Mouse (Mus musculus) skeletal muscle tissue, postnatal 0 days (tissue): ENCODE results near the gene Ascc1. TPM values are rescaled to one million over a fixed set of nuclear protein-coding genes. Genes with fewer than 3 reads are reported as not detected.

Experiments used
- microRNA-seq, 2 experiments: library from miRNA; unstranded; fragments of <30 nt; microRNA quantifications; one replicate each; pipeline ENCODE4; 2016
- polyA plus RNA-seq: library from polyadenylated mRNA; unstranded; fragments of >200 nt; fragmentation: Nextera tagmentation; extraction: Ambion mirVana; gene quantifications from 2 replicates; pipeline ENCODE4 v1.2.1, GENCODE M21; 2015

Gene Ascc1
- polyA plus RNA-seq = 19.5 and 20.8 TPM in 2 replicates

GRCm38 (mm10) chr10:60002673-60003212 lies at the start of gene Ascc1, which contains the start of gene Anapc16:
Gene Ascc1 (plus strand): TSS chr10:60002805.
Gene Anapc16 (minus strand): TSS chr10:60003135.

DNA sequence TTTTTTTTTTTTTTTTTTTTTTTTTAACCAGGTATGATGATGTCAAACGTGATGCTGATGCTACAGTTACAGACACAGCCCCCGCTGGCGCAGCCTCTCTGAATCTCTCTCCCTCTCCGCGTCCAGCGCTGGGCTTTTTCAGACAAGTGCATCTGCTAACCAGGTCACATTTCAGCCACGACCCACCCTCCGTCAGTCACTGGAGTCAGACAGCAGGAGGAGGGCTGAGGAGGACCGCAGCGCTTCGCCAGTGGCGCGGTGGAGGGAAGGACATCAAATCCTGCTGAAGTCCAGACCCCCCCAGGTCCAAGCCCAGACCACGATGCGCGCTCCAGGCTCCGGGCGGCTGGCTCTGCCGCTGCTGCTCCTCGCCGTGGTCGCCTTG lies 103.5 kb downstream of the Ascc1 start, which contains the start of gene Spock2:
Gene Spock2, plus strand, starts transcription at position 74 of the 385 bp plus-strand sequence.

Small RNAs within 50 kb of the gene (microRNA-seq; reads per million reads assigned to microRNA genes)
- gene Mir6906 = 0 to 0.10 reads per million in 2 experiments

Other genes starting within 250 kb of the Ascc1 start
- 19.7 and 21.1 TPM in 2 replicates for gene Dnajb12, start 123.2 kb upstream of the Ascc1 start, polyA plus RNA-seq
- 12.6 and 20.9 TPM in 2 replicates for gene Ddit4, start 51.0 kb upstream of the Ascc1 start, polyA plus RNA-seq
- 74.5 and 76.9 TPM in 2 replicates for gene Anapc16, start 330 bp downstream of the Ascc1 start, polyA plus RNA-seq
- gene Spock2, start 103.4 kb downstream of the Ascc1 start, polyA plus RNA-seq = 2.8 and 3.5 TPM in 2 replicates
- gene Chst3, start 216.5 kb downstream of the Ascc1 start, polyA plus RNA-seq = 0.68 and 0.82 TPM in 2 replicates